Mouse (Mus musculus) midbrain, embryonic 12.5 days (tissue): Measurements from ENCODE around the gene Tspan18. TPM values are rescaled to one million over a fixed set of nuclear protein-coding genes. Genes with fewer than 3 reads are reported as not detected.

Experiments used
- ATAC-seq: fragments of 200-750 bp; cut with Nextera tagmentation; 2 replicates; pipeline ENCODE4 v1.8.0; 2017; ENCODE audit warnings: low read depth, moderate TSS enrichment, moderate library complexity; ENCODE audit not compliant: low FRiP score
- H3K27ac ChIP-seq: fragments of 300-500 bp; sonication (generic); replicated peaks from 2 replicates; pipeline ENCODE4 v1.5.1; 2016; ENCODE audit warnings: mild to moderate bottlenecking
- H3K27me3 ChIP-seq: fragments of 300-500 bp; sonication (generic); 2 replicates; pipeline ENCODE4 v1.6.1; 2016; ENCODE audit warnings: mild to moderate bottlenecking
- H3K36me3 ChIP-seq: fragments of 300-500 bp; sonication (generic); 2 replicates; pipeline ENCODE4 v1.6.1; 2016
- H3K4me1 ChIP-seq: fragments of 300-500 bp; sonication (generic); 2 replicates; pipeline ENCODE4 v1.6.1; 2016
- H3K4me2 ChIP-seq: fragments of 300-500 bp; sonication (generic); replicated peaks from 2 replicates; pipeline ENCODE4 v1.6.1; 2016; ENCODE audit warnings: mild to moderate bottlenecking, moderate library complexity
- H3K4me3 ChIP-seq: fragments of 300-500 bp; sonication (generic); 2 replicates; pipeline ENCODE4 v1.5.1; 2016; ENCODE audit warnings: mild to moderate bottlenecking
- H3K9ac ChIP-seq: fragments of 300-500 bp; sonication (generic); replicated peaks from 2 replicates; pipeline ENCODE4 v1.6.1; 2016; ENCODE audit warnings: mild to moderate bottlenecking, moderate library complexity
- H3K9me3 ChIP-seq: fragments of 300-500 bp; sonication (generic); 2 replicates; pipeline ENCODE4 v1.6.1; 2016; ENCODE audit warnings: mild to moderate bottlenecking
- WGBS: fragments of 180-500 bp; shearing (Covaris S2); methylation state at CpG from one replicate; pipeline ENCODE4 v1.1.7; 2016; 5-methylcytosine and 5-hydroxymethylcytosine counted together
- polyA plus RNA-seq: library from polyadenylated mRNA; unstranded; fragments of >200 nt; fragmentation: Nextera tagmentation; extraction: Ambion mirVana; gene quantifications from 2 replicates; pipeline ENCODE4 v1.2.1, GENCODE M21; 2016

Tspan18 gene
- polyA plus RNA-seq, 1 experiment from 2014 or later = 24.6 TPM

DNA sequence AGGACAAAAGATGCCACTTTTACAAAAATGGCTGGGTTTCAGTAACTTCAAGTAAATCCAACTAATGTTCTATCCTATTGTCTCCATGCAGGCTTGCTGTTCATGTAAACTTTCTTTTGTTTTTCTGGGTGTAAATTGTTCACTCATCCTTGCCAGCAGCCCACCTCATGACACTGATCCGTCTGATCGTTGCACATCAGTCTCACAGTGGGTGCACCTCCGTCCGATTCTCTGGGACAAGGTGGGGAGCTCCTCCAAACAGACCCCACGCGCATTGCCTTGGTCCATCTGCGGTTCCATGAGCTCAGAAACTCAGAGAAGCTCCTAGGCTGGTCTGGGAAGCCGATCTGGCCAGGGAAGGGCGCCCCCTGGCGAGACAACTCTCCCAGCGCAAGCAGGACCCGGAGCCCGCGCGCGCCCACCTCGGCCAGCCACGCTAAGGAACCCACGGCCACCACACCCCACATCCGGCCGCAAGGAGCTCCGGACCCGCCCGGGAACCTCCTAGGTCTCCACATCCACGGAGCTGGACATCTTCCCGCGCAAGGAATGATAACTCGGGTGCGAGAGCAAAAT lies 976 bp downstream of the Tspan18 start:
- Histone ChIP-seq H3K4me1 (peaks cover 55% of the 10 kb centered on the region), H3K27ac (peak overlapping the region; percentile 79), H3K4me3 (peak overlapping the region; percentile 74), H3K27me3 (peaks cover 15% of the 10 kb centered on the region), H3K36me3 (no peaks in the 10 kb centered on the region), H3K9me3 (no peaks in the 10 kb centered on the region), H3K9ac (peak overlapping the region; percentile 81), H3K4me2 (peak overlapping the region; percentile 98)
- peak; percentile 72 for ATAC-seq
- WGBS = under 1% methylated on average over 29 of the region's 29 CpGs

DNA sequence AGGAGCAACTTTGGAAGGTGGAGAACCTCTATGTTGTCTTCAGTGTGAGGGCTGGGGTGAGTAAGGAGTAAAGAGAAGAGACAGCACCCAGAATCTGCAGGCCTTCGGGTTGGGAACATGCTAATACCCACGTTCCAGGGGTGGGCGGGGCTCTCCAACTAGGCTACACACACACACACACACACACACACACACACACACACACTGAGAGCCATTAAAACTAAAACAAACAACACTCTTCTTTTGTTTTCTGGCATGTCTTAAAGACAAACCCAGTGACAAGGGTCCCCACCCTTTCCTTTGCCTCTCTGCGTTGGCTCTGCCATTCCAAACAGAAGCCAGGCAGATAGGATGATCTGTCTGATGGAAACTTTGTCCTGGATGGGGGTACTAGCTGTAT lies 2.0 kb downstream of the Tspan18 start:
- Histone ChIP-seq H3K4me1 (peaks cover 65% of the 10 kb centered on the region), H3K9me3 (no peaks in the 10 kb centered on the region), H3K9ac (peak overlapping the region; percentile 81; the same call in 1 of the 2 replicates), H3K27me3 (peaks cover 15% of the 10 kb centered on the region), H3K4me3 (peak overlapping the region; percentile 74), H3K36me3 (no peaks in the 10 kb centered on the region), H3K27ac (no peak overlapping the region), H3K4me2 (peak overlapping the region; percentile 98)
- 53% methylated on average over 3 of the region's 4 CpGs for WGBS
- ATAC-seq = no peak

DNA sequence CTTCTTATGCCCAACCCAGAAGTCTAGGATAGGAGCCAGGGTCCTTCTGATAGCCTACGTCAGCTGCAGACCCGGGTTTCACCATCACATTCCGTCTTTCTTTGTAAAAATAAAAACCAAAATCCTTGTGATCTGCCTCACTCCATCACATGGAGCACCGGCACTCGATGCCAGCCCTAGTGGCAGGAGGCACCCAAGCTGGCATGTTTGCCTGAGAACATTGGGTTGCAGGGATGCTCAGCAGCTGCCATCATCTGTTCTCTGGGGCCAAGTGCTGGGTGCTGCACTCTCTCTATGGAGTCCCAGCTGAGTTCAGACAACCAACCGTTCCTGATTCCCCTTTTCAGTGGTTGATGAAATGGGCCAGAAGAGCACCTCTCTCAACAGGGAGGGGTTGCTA lies 3.2 kb downstream of the Tspan18 start:
- no peak overlapping the region for H3K4me3 ChIP-seq
- no peak for ATAC-seq
- no peaks in the 10 kb centered on the region for H3K36me3 ChIP-seq
- no peak overlapping the region for H3K9ac ChIP-seq
- H3K4me1 ChIP-seq = peaks cover 75% of the 10 kb centered on the region
- peak overlapping the region; percentile 98 for H3K4me2 ChIP-seq
- H3K27me3 ChIP-seq = peaks cover 10% of the 10 kb centered on the region
- H3K27ac ChIP-seq = no peak overlapping the region
- 92% methylated on average over 6 of the region's 6 CpGs for WGBS
- H3K9me3 ChIP-seq = no peaks in the 10 kb centered on the region

DNA sequence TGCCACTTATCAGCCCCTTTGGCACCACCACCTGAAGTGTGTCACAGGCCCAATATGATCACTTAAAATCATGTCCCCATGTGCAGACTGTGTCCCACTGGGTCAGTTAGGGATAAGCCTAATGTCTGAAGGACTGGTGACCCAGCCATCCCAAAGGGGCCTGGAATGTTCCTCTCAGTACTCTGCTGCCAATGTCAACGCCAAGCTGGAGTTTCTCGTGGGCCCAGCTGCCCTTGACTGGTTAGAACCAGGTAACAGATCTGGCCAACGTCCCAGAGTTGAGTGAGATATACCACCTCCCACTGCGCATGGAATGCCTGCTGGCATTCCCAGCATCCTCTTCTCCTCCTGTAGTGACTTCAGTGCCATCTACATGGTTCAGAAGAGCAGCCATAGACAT lies 5.2 kb downstream of the Tspan18 start:
- no peak overlapping the region for H3K9ac ChIP-seq
- no peak for ATAC-seq
- no peaks in the 10 kb centered on the region for H3K27me3 ChIP-seq
- peaks cover 79% of the 10 kb centered on the region for H3K4me1 ChIP-seq
- no peaks in the 10 kb centered on the region for H3K9me3 ChIP-seq
- no peak overlapping the region for H3K4me3 ChIP-seq
- H3K27ac ChIP-seq = no peak overlapping the region
- no peaks in the 10 kb centered on the region for H3K36me3 ChIP-seq
- H3K4me2 ChIP-seq = no peak overlapping the region
- 94% methylated on average over 4 of the region's 4 CpGs for WGBS

DNA sequence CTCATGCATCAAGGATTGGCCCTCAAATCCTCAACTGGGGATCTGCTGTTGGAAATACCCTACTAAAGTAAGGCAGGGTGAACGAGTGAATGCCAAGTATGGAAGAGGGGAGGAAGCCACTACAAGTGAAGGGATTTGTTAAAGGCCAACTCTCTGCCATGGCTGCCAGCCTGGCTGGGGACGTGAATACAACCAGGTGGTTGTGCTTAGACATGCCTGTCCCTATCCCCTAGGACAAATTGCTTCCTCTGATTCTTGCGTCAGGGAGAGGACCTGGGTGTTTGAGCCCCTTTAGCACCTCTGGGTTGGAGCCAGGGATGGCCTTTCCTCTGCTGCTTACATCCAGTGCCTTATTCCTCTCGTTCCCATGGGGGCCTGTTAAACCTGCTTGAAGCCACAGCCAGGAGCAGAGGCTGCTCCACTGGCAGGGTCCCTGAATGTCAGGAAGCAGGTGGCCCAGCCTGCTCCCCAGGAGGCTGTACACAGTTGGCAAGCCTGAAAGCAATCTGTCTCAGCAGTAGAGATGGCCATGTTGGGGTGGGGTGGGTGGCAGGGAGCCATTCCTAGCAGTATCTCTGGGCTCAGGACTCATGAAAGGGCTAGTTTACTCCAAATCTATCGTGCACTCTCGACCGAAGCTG lies 6.3 kb downstream of the Tspan18 start:
- H3K27me3 ChIP-seq = no peaks in the 10 kb centered on the region
- WGBS = 79% methylated on average over 7 of the region's 7 CpGs
- H3K4me3 ChIP-seq = no peak overlapping the region
- no peak overlapping the region for H3K9ac ChIP-seq
- H3K4me2 ChIP-seq = no peak overlapping the region
- no peaks in the 10 kb centered on the region for H3K9me3 ChIP-seq
- peaks cover 7% of the 10 kb centered on the region; the same call in 1 of the 2 replicates for H3K36me3 ChIP-seq
- ATAC-seq = no peak
- H3K4me1 ChIP-seq = peaks cover 76% of the 10 kb centered on the region
- no peak overlapping the region for H3K27ac ChIP-seq

DNA sequence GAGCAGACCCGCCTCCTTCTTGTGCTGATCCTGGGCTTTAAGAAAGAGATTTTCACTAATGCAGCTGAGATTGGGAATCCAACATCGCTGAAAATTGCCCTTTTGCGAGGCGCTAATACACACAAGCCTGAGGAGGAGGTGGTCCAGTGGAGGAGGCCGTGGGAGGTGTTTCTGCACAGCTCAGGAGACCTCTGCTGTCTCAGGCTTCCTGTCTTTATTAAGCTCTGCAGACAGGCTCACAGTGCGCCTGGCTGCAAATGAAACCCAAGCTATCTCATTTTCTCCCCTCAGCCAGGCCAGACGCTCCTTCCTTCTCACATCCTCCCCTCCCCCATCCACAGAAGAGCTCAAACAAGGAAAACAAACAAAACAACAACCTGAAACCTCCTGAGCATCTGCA lies 9.6 kb downstream of the Tspan18 start:
- no peak overlapping the region for H3K9ac ChIP-seq
- WGBS = 53% methylated on average over 7 of the region's 7 CpGs
- no peak overlapping the region for H3K4me3 ChIP-seq
- H3K9me3 ChIP-seq = no peaks in the 10 kb centered on the region
- no peak overlapping the region for H3K4me2 ChIP-seq
- peaks cover 49% of the 10 kb centered on the region for H3K4me1 ChIP-seq
- ATAC-seq = no peak
- H3K27me3 ChIP-seq = no peaks in the 10 kb centered on the region
- peaks cover 10% of the 10 kb centered on the region; the same call in 1 of the 2 replicates for H3K36me3 ChIP-seq
- peak overlapping the region; percentile 58 for H3K27ac ChIP-seq

DNA sequence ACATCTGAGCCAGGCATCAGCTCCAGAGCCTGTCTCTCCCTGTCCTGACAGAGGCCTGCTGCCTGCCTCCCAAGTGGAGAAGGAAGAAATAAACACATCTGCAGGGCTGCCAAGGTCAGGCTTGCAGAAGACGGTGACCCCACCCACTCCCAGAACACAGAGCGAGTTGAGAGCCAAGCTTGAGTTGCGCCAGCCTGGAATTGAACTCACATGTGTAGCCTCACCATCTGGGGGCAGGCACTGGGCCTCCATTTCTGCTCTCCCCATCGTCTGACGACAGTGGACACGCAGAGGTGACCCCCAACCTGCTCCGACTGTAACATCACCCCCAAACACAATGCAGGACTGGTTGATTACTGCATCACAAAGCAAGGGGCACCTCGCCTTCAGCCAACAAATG lies 12.4 kb downstream of the Tspan18 start:
- H3K9me3 ChIP-seq = no peaks in the 10 kb centered on the region
- no peaks in the 10 kb centered on the region for H3K27me3 ChIP-seq
- no peak overlapping the region for H3K4me3 ChIP-seq
- no peak for ATAC-seq
- H3K36me3 ChIP-seq = peaks cover 10% of the 10 kb centered on the region; the same call in 1 of the 2 replicates
- H3K27ac ChIP-seq = no peak overlapping the region
- peaks cover 48% of the 10 kb centered on the region for H3K4me1 ChIP-seq
- WGBS = 78% methylated on average over 8 of the region's 8 CpGs
- no peak overlapping the region for H3K9ac ChIP-seq
- no peak overlapping the region for H3K4me2 ChIP-seq

DNA sequence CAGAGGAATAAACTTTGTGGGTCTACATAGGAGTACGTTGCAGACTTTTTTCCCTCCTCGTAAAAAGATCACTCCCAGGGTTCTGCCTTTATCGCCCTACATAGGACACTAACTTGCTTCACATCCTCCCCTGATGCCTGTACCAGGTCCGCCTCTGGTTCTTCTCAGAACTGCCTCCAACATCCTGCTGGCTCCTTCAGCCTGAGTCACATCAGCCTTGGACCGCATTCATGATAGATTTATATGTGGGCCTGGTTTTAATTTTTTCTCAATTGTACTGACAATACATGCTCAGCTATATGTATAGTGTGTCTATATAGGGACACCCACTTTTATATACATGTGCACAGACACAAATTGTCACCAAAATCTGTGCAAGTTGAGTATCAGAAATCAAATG lies 14.0 kb downstream of the Tspan18 start:
- Histone ChIP-seq H3K27me3 (no peaks in the 10 kb centered on the region), H3K9me3 (no peaks in the 10 kb centered on the region), H3K27ac (no peak overlapping the region), H3K9ac (no peak overlapping the region), H3K4me1 (peaks cover 43% of the 10 kb centered on the region), H3K36me3 (peaks cover 10% of the 10 kb centered on the region; the same call in 1 of the 2 replicates), H3K4me3 (no peak overlapping the region), H3K4me2 (no peak overlapping the region)
- 85% methylated on average over 5 of the region's 5 CpGs for WGBS
- no peak for ATAC-seq

DNA sequence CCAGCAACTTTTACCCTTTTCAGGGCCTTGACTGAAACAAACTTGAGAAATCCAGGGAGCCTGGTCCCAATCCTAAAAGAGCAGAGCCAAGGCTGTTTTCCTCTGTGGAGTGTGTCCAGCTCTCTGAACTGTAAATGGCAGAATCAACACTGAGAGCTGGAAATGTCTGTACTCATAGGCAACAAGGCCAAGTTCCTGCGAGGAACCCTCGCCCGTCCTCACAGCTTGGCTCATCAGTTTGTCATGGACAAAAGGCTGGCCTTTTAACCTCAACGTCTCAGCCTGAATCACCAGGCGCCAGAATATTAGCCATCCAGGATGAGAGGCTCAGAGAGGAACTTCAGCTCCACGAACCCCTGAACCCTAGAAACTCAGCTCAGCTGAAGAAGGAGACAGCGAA lies 14.7 kb downstream of the Tspan18 start:
- Histone ChIP-seq H3K27me3 (no peaks in the 10 kb centered on the region), H3K4me1 (peaks cover 39% of the 10 kb centered on the region), H3K36me3 (peaks cover 10% of the 10 kb centered on the region; the same call in 1 of the 2 replicates), H3K9me3 (no peaks in the 10 kb centered on the region), H3K4me3 (no peak overlapping the region), H3K9ac (no peak overlapping the region), H3K4me2 (no peak overlapping the region), H3K27ac (no peak overlapping the region)
- no peak for ATAC-seq
- WGBS = 35% methylated on average over 7 of the region's 7 CpGs

DNA sequence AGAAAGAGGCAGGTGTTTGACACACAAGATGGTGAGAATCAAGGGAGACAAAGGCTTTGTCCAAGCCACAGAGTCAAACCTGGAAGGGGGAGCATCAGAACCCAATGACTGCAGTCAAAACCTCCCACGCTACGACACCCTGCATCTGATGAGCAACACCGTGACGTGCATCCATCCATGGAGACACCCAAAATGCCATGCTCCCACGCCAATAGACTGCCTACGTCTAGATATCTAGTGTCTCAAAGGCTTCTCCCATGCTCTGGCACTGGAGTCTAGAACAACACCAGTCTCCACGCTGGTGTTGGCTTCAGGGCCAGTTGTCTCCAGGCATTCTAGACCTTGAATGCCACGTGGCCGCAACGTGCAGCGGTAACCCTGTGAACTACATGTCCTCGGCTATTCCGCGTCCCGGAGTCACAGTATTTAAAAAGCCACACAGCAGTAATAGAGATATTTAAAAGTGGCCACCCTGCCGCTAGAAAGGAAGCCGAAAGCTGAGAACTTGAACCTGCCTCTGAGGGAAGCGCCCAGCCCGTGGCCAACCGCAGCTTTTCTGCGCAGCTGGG lies 15.4 kb downstream of the Tspan18 start:
- H3K4me1 ChIP-seq = peaks cover 39% of the 10 kb centered on the region
- H3K9ac ChIP-seq = no peak overlapping the region
- H3K27ac ChIP-seq = no peak overlapping the region
- WGBS = 82% methylated on average over 21 of the region's 21 CpGs
- no peak overlapping the region for H3K4me3 ChIP-seq
- no peak for ATAC-seq
- H3K9me3 ChIP-seq = no peaks in the 10 kb centered on the region
- no peak overlapping the region for H3K4me2 ChIP-seq
- H3K27me3 ChIP-seq = no peaks in the 10 kb centered on the region
- peaks cover 10% of the 10 kb centered on the region; the same call in 1 of the 2 replicates for H3K36me3 ChIP-seq

DNA sequence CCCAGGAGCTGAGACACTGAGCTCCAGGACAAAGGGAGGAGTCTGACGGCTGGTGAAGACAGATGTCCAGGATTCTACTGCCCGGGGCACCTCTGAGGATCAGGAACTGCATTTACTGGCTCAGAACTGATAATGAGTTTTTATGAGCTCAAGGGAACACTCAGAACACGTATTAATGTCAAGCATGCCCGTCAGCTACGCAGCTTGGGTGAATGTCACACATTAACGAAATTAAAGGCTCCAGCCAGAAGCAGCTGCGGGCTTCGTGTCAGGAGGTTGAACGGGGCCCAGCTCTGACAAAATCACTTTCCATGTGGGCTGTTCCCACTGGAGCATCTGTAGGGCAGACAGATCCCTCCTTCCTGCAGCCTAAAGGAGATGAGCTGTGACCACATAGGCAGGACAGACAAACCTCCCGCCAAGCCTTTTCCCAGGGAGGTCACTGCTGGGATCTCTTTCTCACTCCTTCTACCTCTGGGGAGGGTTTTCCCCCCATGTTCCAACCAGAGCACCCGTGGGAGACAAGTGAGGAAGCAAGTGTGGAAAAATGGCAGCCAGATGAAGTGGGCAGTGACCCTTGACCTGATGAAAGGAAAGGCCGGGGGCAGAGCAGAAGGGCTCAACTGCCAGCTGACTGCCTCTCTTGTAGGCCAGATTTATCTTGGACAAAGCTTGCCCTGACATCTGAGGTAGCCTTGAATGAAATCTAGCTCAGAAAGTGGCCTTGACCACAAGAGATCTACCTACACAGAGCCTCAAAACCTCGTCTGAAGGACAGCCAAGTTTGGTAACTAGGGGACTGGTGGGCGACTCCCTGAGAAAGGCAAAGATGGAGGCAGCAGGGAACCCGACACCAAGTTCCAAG lies 20.3 kb downstream of the Tspan18 start:
- ATAC-seq = peak; percentile 53

DNA sequence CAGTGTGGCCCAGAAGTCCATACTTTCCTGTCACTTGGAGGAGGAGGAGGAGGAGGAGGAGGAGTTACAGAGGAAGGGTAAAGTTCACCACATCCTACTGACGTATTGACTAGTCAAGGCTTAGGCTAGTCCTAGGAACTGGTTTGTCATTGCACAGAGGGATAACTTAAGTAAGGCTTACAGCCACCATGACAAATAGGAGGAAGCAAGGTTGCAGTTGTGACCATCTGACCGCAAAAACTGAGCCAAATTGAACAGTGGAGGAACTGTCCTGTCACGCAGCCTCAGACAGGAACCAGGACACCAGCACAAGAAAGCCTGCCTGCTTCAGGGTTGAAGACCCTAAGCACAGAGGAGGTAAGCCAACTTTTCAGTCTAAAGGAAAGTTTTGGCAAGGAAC lies 21.8 kb downstream of the Tspan18 start:
- H3K36me3 ChIP-seq = peaks cover 12% of the 10 kb centered on the region; the same call in 1 of the 2 replicates
- no peak overlapping the region for H3K9ac ChIP-seq
- H3K4me2 ChIP-seq = no peak overlapping the region
- no peaks in the 10 kb centered on the region for H3K27me3 ChIP-seq
- WGBS = 82% methylated on average over 3 of the region's 3 CpGs
- H3K9me3 ChIP-seq = no peaks in the 10 kb centered on the region
- H3K4me1 ChIP-seq = peaks cover 26% of the 10 kb centered on the region
- no peak for ATAC-seq
- H3K4me3 ChIP-seq = no peak overlapping the region
- H3K27ac ChIP-seq = no peak overlapping the region

More for the DNA sequence above, 20.3 kb downstream of the Tspan18 start:
- H3K27me3 ChIP-seq = no peaks in the 10 kb centered on the region
- no peak overlapping the region for H3K4me2 ChIP-seq
- H3K9me3 ChIP-seq = no peaks in the 10 kb centered on the region
- H3K4me3 ChIP-seq = no peak overlapping the region
- H3K27ac ChIP-seq = peak overlapping the region; percentile 61
- 39% methylated on average over 15 of the region's 15 CpGs for WGBS
- H3K4me1 ChIP-seq = peaks cover 33% of the 10 kb centered on the region
- H3K9ac ChIP-seq = no peak overlapping the region
- peaks cover 7% of the 10 kb centered on the region; the same call in 1 of the 2 replicates for H3K36me3 ChIP-seq
